Mouse (Mus musculus): ENCODE data around the gene Pygb. TPM values are rescaled to one million over a fixed set of nuclear protein-coding genes. Genes with fewer than 3 reads are reported as not detected.
A peak's percentile ranks its signal among the peaks of the same experiment; 100 is the strongest.

The Pygb gene
- total RNA-seq, 2 experiments from 2014 or later: 138 to 144 TPM

GRCm38 (mm10) chr2:150788768-150789550, 2.4 kb downstream of the Pygb start:
- peak; percentile 89 for DNase-seq
- intact Hi-C loops (cut with DNase I): no loop called here

DNA sequence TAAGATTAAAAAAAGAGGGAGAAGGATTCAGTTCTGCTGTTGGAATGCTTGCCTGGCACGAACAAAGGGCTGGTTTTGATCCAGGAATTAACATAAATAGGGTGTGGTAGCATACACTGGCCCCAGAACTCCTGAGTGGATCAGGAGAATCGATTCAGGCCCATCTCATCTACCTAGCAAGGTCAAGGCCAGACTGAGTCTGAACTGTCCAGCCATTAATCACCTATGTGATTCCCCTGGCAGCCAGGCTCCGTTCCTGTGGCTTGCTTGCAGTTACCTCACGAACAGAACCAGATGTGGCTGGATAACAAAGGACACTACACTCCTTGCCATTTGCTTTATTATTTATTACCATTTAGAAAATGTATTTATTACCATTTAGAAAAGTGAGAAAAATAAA, 6.8 kb downstream of the Pygb start:
- no peak for DNase-seq
- intact Hi-C loops (cut with DNase I): no loop called here

DNA sequence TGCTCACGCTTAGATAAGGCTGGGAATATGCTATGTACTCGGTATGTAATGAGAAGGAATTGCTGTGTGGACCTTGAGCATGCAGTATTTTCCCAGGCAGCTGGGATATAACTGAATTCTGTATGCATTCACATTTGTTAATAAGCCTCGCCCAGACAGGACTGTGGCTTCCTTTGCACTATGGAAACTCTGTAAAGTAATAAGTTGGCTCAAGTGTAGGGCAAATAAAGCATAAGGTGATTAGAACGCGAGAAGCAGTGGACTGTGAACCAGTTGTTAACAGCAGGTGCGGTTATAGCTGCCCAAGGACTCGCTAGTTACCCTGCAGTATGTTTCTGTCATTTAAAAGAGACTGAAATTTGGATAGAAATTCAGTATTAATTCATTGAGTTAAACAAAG, 11.5 kb downstream of the Pygb start:
- intact Hi-C loops (cut with DNase I): no loop called here
- no peak for DNase-seq

GRCm38 (mm10) chr2:150800616-150801015, 14.1 kb downstream of the Pygb start:
- intact Hi-C loops (cut with DNase I): no loop called here
- no peak for DNase-seq

DNA sequence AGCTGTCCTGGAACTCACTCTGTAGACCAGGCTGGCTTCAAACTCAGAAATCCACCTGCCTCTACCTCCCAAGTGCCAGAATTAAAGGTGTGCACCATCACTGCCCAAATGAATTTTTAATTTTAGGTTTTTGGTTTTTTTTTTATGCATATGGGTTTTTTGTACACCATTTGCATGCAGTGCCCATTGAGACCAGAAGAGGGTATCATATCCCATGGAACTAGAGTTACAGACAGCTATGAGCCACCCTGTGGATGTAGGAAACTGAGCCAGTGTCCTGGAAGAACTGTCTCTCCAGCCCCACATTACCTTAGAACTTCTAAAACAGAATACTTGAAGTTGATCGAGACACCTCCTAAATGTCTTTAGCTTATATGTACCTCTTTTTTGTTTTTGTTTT, 16.5 kb downstream of the Pygb start:
- intact Hi-C loops (cut with DNase I): no loop called here
- DNase-seq: no peak

- DNase-seq: peak; percentile 25
- intact Hi-C loops (cut with DNase I): no loop called here
These were observed 21.8 kb downstream of the Pygb start for GRCm38 (mm10) chr2:150808381-150808780.

GRCm38 (mm10) chr2:150808812-150809211, 22.3 kb downstream of the Pygb start:
- no peak for DNase-seq
- intact Hi-C loops (cut with DNase I): no loop called here

DNA sequence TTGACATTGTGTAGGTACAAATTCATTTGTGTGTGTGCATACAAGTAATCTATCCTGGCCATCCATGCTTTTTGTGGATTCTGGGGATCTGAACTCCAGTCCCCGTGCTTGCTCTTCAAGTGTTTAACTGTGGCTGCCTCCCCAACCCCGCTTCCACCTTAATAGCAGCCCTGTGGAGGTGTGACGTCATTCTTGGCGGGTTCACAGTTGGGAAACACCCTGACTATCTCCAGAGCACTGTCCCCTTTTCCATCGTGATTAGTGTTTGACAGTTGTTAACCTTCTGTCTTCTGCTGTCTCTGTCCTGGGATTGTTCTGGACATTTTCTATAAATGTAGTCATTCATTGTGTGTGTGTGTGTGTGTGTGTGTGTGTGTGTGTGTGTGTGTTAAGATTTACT, 24.1 kb downstream of the Pygb start:
- no peak for DNase-seq
- intact Hi-C loops (cut with DNase I): no loop called here

DNA sequence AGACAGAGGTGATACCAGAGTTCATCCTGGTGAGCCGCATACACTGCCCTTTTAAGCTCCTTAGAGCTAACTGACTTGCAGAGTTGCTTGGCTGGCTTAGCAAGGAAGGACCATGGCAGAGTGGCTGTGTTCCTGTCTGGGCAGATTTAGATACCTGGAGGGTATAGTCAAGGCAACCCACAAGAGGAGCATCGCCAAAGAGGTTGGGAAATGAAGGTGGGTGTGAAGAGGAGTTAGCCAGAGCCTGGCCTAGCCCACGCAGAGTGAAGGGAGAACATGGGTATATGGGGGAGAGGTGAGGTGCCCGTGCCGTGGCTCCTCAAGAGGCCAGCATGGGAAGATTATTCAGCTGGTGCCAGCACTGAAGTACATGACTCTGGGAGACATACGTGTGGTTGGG, 26.3 kb downstream of the Pygb start:
- intact Hi-C loops (cut with DNase I): no loop called here
- no peak for DNase-seq

GRCm38 (mm10) chr2:150816676-150817402, 30.3 kb downstream of the Pygb start:
- intact Hi-C loops (cut with DNase I): no loop called here
- DNase-seq: peak; percentile 29

GRCm38 (mm10) chr2:150818742-150819141, 32.2 kb downstream of the Pygb start:
- no peak for DNase-seq
- intact Hi-C loops (cut with DNase I): no loop called here

DNA sequence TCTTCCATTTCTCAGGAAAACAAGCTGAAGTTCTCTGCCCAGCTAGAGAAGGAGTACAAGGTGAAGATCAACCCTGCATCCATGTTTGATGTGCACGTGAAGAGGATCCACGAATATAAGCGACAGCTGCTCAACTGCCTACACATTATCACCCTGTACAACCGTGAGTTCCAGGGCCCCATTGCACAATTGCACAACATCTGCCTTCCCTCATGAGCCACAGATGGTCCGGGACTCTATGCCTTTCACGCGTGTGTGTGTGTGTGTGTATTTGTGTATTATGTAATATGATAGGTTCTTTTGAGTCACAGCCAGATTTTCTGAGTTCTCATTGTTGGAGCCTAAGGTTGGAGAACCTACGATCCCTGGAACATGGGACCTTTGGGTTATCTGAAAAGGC, 34.2 kb downstream of the Pygb start:
- intact Hi-C loops (cut with DNase I): loop anchor here (10.0 kb wide), 1 partner anchor 184 kb away; no protein-coding TSS in a partner anchor
- no peak for DNase-seq

DNA sequence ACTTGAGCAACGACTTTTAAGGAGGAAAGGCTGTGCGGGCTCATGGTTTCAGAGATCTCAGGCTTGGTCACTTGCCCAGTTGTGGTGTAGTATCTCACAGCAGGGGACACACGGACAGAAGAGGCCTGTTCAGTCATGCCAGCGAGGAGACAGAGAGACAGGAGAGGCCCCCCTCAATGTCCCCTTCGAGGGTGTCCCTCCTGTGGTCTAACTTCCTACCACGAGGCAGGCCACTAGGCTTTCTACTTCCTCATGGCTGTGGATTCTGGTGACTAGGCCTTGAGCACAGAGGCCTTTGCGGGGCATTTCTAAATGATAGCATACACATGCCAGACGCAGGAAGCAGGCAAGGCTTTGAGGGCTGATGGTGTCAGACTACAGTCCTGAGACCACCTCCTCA, 36.5 kb downstream of the Pygb start:
- no peak for DNase-seq
- intact Hi-C loops (cut with DNase I): loop anchor here (10.0 kb wide), 1 partner anchor 182 kb away; no protein-coding TSS in a partner anchor

DNA sequence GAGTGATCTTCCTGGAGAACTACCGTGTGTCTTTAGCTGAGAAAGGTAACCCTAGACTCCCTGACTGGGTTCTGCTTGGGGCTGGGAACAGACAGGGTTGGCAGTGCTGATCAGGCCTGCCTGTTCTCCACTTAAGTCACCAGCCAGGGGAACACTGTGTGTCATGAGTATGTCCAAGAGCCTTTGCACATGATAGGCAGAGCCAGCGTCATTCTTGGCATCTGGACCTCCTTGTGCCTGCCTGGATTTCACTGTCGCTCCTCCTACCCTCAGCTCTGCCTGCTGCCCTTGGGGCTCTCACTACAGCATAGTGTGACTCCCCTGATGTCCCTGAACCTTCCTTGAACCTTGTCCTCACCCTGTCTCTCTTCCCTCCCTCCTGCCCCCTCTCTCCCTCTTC, 39.9 kb downstream of the Pygb start:
- intact Hi-C loops (cut with DNase I): loop anchor here (10.0 kb wide), 1 partner anchor 178 kb away; no protein-coding TSS in a partner anchor
- DNase-seq: no peak

DNA sequence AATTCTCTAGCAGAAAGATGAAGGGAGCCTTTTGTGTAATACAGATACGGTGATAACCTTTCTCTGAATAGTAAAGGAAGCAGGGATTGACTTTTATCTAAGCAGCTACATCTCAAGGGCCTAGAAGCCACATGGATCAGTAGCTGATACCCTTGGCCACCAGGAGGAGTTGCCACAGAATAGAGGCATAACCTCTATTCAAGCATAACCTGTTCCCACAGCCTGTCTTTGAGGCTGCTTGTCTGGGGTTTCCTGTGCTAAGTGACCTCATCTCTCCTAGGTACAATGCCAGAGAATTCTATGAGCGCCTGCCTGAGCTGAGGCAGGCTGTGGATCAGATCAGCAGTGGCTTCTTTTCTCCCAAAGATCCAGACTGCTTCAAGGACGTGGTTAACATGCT, 41.6 kb downstream of the Pygb start:
- no peak for DNase-seq
- intact Hi-C loops (cut with DNase I): loop anchor here (10.0 kb wide), 1 partner anchor 177 kb away; no protein-coding TSS in a partner anchor

GRCm38 (mm10) chr2:150828654-150829053, 42.1 kb downstream of the Pygb start:
- intact Hi-C loops (cut with DNase I): loop anchor here (10.0 kb wide), 1 partner anchor 176 kb away; no protein-coding TSS in a partner anchor

DNA sequence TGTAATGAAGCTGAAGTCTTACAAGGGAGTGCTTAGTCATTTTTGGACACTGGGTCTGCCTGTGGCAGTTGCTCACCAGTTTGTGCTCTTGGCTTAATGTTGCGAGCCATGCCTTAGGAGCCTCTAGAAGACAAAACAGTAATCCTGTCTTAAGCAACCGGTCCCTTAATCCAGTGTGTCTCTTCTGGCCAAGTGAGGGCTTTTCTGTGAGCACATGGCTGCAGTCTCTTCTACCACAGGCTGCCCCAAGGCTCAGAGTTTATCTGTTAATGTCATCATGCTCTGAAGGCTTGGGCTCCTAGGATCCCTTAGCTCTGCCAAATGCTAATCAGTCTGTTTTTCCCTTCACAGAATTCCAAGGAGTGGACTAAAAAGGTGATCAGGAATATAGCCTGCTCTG, 43.5 kb downstream of the Pygb start:
- intact Hi-C loops (cut with DNase I): no loop called here
- no peak for DNase-seq

More at GRCm38 (mm10) chr2:150828654-150829053, 42.1 kb downstream of the Pygb start:
- DNase-seq: no peak

DNA sequence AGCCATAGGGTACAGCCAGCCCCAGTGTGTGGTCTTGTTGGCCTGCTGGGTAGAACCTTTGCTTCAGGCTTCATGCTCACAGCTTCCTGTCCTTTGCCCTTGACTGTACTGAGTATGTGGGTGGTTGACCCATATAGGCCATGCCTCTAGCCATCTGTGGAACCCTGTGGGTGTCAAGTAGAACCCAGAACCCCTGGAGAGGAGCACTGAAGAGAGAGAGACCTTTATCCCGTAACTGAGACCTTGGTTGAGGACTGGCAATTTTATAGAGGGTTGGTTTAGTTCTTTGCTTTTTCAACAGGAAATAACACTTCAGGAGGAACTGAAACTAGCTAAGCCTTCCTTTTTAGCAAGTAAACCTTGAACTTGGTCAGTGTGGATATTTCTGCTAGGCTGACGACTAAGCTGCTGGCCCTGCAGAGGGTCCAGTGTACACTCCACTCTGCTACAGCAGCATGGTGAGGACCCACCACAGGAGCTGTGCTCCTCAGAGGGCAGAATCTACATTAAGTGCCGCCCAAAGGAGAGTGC, 44.4 kb downstream of the Pygb start:
- intact Hi-C loops (cut with DNase I): no loop called here
- DNase-seq: no peak

DNA sequence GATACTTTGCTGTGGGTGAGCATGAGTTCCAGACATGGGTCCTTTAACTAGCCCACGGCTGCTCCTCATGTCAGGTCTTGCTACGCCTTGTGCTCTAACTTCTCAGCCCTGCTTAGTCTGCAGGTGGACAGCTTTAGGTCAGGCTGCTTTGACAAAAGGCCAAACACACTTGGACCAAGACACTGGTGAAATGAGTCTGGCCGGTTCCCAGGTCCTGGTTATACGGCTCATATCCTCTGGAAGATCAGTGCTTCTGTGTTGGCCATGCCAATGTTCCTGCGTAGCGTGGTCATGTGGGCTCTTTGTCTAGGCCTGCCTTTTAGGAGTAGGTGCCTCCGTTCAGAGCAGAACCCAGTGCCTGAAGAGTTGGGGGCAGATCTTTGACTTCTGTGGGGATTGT, 45.5 kb downstream of the Pygb start:
- intact Hi-C loops (cut with DNase I): no loop called here
- no peak for DNase-seq

- peak; percentile 25 for DNase-seq
- intact Hi-C loops (cut with DNase I): no loop called here
These were observed 48.1 kb downstream of the Pygb start for GRCm38 (mm10) chr2:150834616-150835015.

- no peak for DNase-seq
- intact Hi-C loops (cut with DNase I): no loop called here
These were observed 49.4 kb downstream of the Pygb start for GRCm38 (mm10) chr2:150835975-150836374.

GRCm38 (mm10) chr2:150836906-150837305, 50.4 kb downstream of the Pygb start:
- intact Hi-C loops (cut with DNase I): no loop called here
- DNase-seq: no peak

Data from left cerebral cortex, postnatal 4 days (tissue).